Mouse (Mus musculus): ENCODE measurements around the gene Ear2. TPM values are rescaled to one million over a fixed set of nuclear protein-coding genes. Genes with fewer than 3 reads are reported as not detected.
"Not testable (repeated sequence)": the region's sequence is repeated elsewhere in the genome, so short reads cannot be mapped to it uniquely, and the experiment has no call there.

Gene Ear2
- 0.22 and 0.27 TPM in 2 replicates for polyA plus RNA-seq (2015; fragmentation: Nextera tagmentation; extraction: Ambion mirVana)

GRCm38 (mm10) chr14:44102354-44102753 is at the start of gene Ear2:
Gene Ear2 (plus strand): TSS chr14:44102654.
- ATAC-seq (ENCODE audit: low FRiP score); H3K4me1 ChIP-seq; H3K36me3 ChIP-seq; H3K4me3 ChIP-seq (replicated peaks); H3K27me3 ChIP-seq (replicated peaks); H3K9ac ChIP-seq (replicated peaks); H3K27ac ChIP-seq (replicated peaks); H3K9me3 ChIP-seq (replicated peaks); H3K4me2 ChIP-seq: not testable (repeated sequence)
- 69% methylated on average over 2 of the region's 2 CpGs for WGBS

DNA sequence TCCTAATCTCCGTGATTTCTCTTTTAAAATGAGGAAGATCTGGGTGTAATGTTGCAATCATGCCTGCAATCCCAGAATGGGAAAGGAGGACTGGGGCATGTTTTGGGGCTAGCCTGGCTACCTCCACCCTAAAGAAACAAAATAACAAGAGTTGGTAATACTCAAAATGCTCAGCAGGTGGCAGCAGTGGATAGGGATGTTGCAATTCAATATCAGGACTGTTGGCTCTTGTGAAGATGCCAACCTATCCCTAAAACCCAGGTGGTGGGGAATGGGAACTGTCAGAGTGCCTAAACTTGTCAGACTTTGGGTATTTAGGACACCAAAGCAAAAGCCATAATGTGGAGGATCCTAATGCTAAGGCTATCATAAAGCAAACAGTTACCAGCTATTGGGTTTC is 34.6 kb upstream of the Ear2 start:
- not testable (repeated sequence) for H3K36me3 ChIP-seq; H3K4me2 ChIP-seq; H3K4me1 ChIP-seq; ATAC-seq (ENCODE audit: low FRiP score); H3K9me3 ChIP-seq (replicated peaks); H3K9ac ChIP-seq (replicated peaks); H3K4me3 ChIP-seq (replicated peaks); H3K27ac ChIP-seq (replicated peaks); H3K27me3 ChIP-seq (replicated peaks)
- 73% methylated on average over 1 of the region's 1 CpGs for WGBS

DNA sequence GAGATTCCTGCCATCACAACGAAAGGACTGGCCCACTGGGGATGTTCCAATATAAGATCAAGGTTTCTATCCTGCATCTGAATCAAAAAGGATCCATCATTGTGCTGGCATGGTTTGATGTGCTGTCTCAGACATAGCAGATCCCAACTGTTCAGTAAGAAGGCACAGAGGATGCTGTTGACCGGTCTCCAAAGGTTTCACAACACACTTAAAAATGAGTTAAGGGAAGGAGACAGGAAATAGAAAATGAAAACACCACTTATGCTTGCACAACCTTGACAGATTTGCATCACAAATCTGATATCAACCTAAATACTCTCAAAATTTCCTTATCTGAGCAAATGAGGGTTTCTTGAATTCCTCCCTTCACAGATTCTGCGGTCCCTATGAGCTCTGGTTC is 31.9 kb upstream of the Ear2 start:
- H3K9ac ChIP-seq (replicated peaks); H3K27ac ChIP-seq (replicated peaks); H3K4me2 ChIP-seq; H3K9me3 ChIP-seq (replicated peaks); H3K36me3 ChIP-seq; H3K4me3 ChIP-seq (replicated peaks); H3K27me3 ChIP-seq (replicated peaks); ATAC-seq (ENCODE audit: low FRiP score); H3K4me1 ChIP-seq: not testable (repeated sequence)
- 88% methylated on average over 1 of the region's 3 CpGs for WGBS

DNA sequence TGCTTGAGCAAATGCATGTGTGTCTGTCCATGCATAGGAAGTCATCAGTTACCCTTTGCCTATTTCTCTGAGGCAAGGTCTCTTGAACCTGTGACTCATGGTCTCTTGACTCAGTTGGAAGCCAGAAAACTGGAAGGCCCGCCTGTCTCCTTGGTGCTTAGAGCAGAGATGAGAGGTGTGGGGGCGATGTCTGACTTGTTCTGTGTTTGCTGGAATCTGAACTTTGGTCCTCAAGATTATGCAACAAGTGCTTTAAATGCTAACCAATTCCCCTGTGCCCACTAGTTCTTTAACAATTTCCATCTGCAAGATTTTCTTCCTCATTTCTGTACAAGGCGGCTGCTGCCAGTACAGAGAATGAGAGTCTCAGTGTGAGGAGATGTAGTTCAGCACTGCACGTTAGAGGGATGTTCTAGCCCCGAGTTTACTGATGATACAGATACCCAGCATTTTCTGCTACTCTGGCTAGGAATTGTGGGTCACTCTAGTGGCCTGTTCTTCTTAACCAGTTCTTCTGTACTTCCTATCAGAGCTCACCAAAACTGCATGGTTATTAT is 24.6 kb upstream of the Ear2 start:
- not testable (repeated sequence) for H3K36me3 ChIP-seq; H3K4me1 ChIP-seq; H3K4me2 ChIP-seq; H3K27me3 ChIP-seq (replicated peaks); H3K27ac ChIP-seq (replicated peaks); ATAC-seq (ENCODE audit: low FRiP score); H3K9me3 ChIP-seq (replicated peaks); H3K4me3 ChIP-seq (replicated peaks); H3K9ac ChIP-seq (replicated peaks)
- WGBS = 76% methylated on average over 5 of the region's 5 CpGs

GRCm38 (mm10) chr14:44086588-44086987 is 15.9 kb upstream of the Ear2 start:
- H3K9ac ChIP-seq (replicated peaks); H3K4me3 ChIP-seq (replicated peaks); ATAC-seq (ENCODE audit: low FRiP score); H3K27me3 ChIP-seq (replicated peaks); H3K4me2 ChIP-seq; H3K4me1 ChIP-seq; H3K27ac ChIP-seq (replicated peaks); H3K9me3 ChIP-seq (replicated peaks); H3K36me3 ChIP-seq: not testable (repeated sequence)
- 96% methylated on average over 1 of the region's 1 CpGs for WGBS

- H3K27me3 ChIP-seq (replicated peaks); H3K4me2 ChIP-seq; H3K36me3 ChIP-seq; H3K27ac ChIP-seq (replicated peaks); H3K4me1 ChIP-seq; H3K9me3 ChIP-seq (replicated peaks); H3K4me3 ChIP-seq (replicated peaks); H3K9ac ChIP-seq (replicated peaks); ATAC-seq (ENCODE audit: low FRiP score): not testable (repeated sequence)
- 89% methylated on average over 2 of the region's 2 CpGs for WGBS
These were observed 14.9 kb upstream of the Ear2 start for GRCm38 (mm10) chr14:44087535-44087934.

DNA sequence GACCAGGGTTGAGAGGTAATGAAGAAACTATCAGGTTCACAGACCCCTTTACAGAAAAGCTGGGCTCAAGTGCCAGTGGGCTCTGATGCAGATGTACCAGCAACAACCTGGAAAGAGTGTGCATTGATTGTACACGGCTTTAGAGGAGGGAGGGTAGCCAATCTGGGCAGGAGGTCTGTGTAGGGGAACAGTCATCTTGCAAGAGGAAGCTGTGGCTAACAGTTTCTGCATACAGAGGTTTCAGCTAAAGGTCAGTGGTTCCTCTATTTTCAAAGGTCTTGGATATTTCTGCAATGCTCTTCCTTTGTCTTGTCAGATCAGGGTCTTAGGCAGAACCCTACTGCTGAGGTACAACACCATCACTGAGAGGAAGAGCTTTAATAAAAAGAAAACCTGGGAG is 10.9 kb upstream of the Ear2 start:
- not testable (repeated sequence) for H3K9ac ChIP-seq (replicated peaks); H3K27me3 ChIP-seq (replicated peaks); H3K4me1 ChIP-seq; ATAC-seq (ENCODE audit: low FRiP score); H3K9me3 ChIP-seq (replicated peaks); H3K4me3 ChIP-seq (replicated peaks); H3K27ac ChIP-seq (replicated peaks); H3K4me2 ChIP-seq; H3K36me3 ChIP-seq
- 60% methylated on average over 1 of the region's 1 CpGs for WGBS

DNA sequence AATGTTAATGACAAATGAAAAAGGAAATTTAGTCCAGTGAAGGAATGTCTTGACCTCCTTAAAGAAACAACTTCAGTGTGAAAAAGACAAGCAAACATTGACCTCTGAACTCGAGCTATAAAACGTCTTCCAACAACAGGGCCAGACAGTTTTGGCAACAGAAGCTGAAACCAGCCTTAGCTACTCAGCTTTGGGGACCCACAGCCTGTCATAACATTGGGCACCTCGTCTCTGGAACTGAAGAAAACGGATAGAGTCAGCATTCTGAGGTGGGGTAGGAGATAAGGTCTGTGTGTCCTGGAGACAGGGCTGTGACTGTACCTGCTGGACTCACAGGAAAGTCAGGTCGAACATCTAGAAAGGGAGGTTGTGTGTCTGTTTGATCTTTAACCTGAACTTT is 8.0 kb upstream of the Ear2 start:
- H3K27ac ChIP-seq (replicated peaks); H3K4me3 ChIP-seq (replicated peaks); H3K36me3 ChIP-seq; H3K4me2 ChIP-seq; H3K9me3 ChIP-seq (replicated peaks); H3K27me3 ChIP-seq (replicated peaks); H3K4me1 ChIP-seq; H3K9ac ChIP-seq (replicated peaks); ATAC-seq (ENCODE audit: low FRiP score): not testable (repeated sequence)
- 71% methylated on average over 5 of the region's 5 CpGs for WGBS

DNA sequence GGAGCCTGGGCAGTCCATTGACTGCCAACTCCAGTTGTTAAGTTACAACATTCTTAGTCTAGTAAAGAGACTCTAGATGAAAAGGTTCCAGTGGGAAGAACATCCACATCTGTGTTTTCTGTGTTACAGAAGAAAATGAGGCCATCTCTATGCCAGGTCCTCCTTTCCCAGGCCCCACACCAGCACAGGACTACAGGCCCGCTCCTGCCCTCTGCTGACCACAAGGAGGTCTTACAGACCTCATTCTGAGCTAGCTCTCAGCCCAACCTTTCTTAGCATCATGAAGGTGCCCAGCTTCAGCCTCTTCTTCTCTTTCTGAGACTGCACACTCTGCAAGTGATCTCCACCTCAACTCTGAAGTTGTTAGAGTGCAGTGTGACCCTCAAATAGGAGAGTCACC is 2.4 kb upstream of the Ear2 start:
- H3K9ac ChIP-seq (replicated peaks); H3K4me2 ChIP-seq; H3K27me3 ChIP-seq (replicated peaks); H3K36me3 ChIP-seq; H3K27ac ChIP-seq (replicated peaks); H3K9me3 ChIP-seq (replicated peaks); ATAC-seq (ENCODE audit: low FRiP score); H3K4me3 ChIP-seq (replicated peaks); H3K4me1 ChIP-seq: not testable (repeated sequence)
- no CpG with 5 or more reads among the region's 1 CpGs for WGBS

- no peaks in the 10 kb centered on the region for H3K4me1 ChIP-seq
- H3K27me3 ChIP-seq (replicated peaks) = no peaks in the 10 kb centered on the region
- ATAC-seq (ENCODE audit: low FRiP score) = no peak
- no peaks in the 10 kb centered on the region for H3K9me3 ChIP-seq (replicated peaks)
- no peak overlapping the region for H3K4me3 ChIP-seq (replicated peaks)
- H3K9ac ChIP-seq (replicated peaks) = no peak overlapping the region
- no peak overlapping the region for H3K27ac ChIP-seq (replicated peaks)
- H3K4me2 ChIP-seq = no peak overlapping the region
- H3K36me3 ChIP-seq = no peaks in the 10 kb centered on the region
These were observed 8.5 kb downstream of the Ear2 start for GRCm38 (mm10) chr14:44110981-44111380.

GRCm38 (mm10) chr14:44123551-44123950 is 21.1 kb downstream of the Ear2 start, which contains the start of gene Gm3327:
Gene Gm3327 (plus strand): TSS chr14:44123851.
- not testable (repeated sequence) for H3K9ac ChIP-seq (replicated peaks); H3K36me3 ChIP-seq; H3K4me2 ChIP-seq; H3K4me3 ChIP-seq (replicated peaks); H3K27ac ChIP-seq (replicated peaks); H3K4me1 ChIP-seq; ATAC-seq (ENCODE audit: low FRiP score); H3K27me3 ChIP-seq (replicated peaks); H3K9me3 ChIP-seq (replicated peaks)
- 92% methylated on average over 4 of the region's 4 CpGs for WGBS

All from neural tube, embryonic 15.5 days (tissue).